Mouse (Mus musculus) neural tube, embryonic 13.5 days (tissue): ENCODE measurements around the gene Fcrl6. TPM values are rescaled to one million over a fixed set of nuclear protein-coding genes. Genes with fewer than 3 reads are reported as not detected.

Source experiments
- ATAC-seq: fragments of 200-750 bp; cut with Nextera tagmentation; 2 replicates; pipeline ENCODE4 v1.8.0; 2017; ENCODE audit warnings: low read depth, mild to moderate bottlenecking, moderate TSS enrichment, moderate library complexity
- H3K27ac ChIP-seq: fragments of 300-500 bp; sonication (generic); replicated peaks from 2 replicates; pipeline ENCODE4 v1.5.1; 2015; ENCODE audit warnings: moderate library complexity, mild to moderate bottlenecking, inconsistent platforms
- H3K27me3 ChIP-seq: fragments of 300-500 bp; sonication (generic); 2 replicates; pipeline ENCODE4 v1.6.1; 2015; ENCODE audit warnings: mild to moderate bottlenecking, inconsistent platforms
- H3K36me3 ChIP-seq: fragments of 300-500 bp; sonication (generic); 2 replicates; pipeline ENCODE4 v1.6.1; 2015; ENCODE audit warnings: mild to moderate bottlenecking, inconsistent platforms
- H3K4me1 ChIP-seq: fragments of 300-500 bp; sonication (generic); replicated peaks from 2 replicates; pipeline ENCODE4 v1.6.1; 2015; ENCODE audit warnings: inconsistent platforms
- H3K4me2 ChIP-seq: fragments of 300-500 bp; sonication (generic); 2 replicates; pipeline ENCODE4 v1.6.1; 2015; ENCODE audit warnings: inconsistent platforms, mild to moderate bottlenecking, moderate library complexity
- H3K4me3 ChIP-seq: fragments of 300-500 bp; sonication (generic); 2 replicates; pipeline ENCODE4 v1.5.1; 2015; ENCODE audit warnings: mild to moderate bottlenecking, inconsistent platforms
- H3K9ac ChIP-seq: fragments of 300-500 bp; sonication (generic); 2 replicates; pipeline ENCODE4 v1.6.1; 2015; ENCODE audit warnings: moderate library complexity, mild to moderate bottlenecking, inconsistent platforms
- H3K9me3 ChIP-seq: fragments of 300-500 bp; sonication (generic); 2 replicates; pipeline ENCODE4 v1.6.1; 2016; ENCODE audit warnings: inconsistent platforms
- WGBS: fragments of 180-500 bp; shearing (Covaris S2); methylation state at CpG from one replicate; pipeline ENCODE4 v1.1.7; 2015; 5-methylcytosine and 5-hydroxymethylcytosine counted together
- polyA plus RNA-seq: library from polyadenylated mRNA; unstranded; fragments of >200 nt; fragmentation: Nextera tagmentation; extraction: Ambion mirVana; gene quantifications from 2 replicates; pipeline ENCODE4 v1.2.1, GENCODE M21; 2015

The Fcrl6 gene
- polyA plus RNA-seq, 1 experiment from 2014 or later, result 0.52 TPM

- 84% methylated on average over 5 of the region's 5 CpGs for WGBS
- no peaks in the 10 kb centered on the region for H3K27me3 ChIP-seq
- peak overlapping the region; percentile 75 for H3K4me2 ChIP-seq
- peaks cover 19% of the 10 kb centered on the region for H3K4me1 ChIP-seq
- H3K9me3 ChIP-seq, result no peaks in the 10 kb centered on the region
- H3K4me3 ChIP-seq, result peak overlapping the region; percentile 78; the same call in 1 of the 2 replicates
- H3K36me3 ChIP-seq, result no peaks in the 10 kb centered on the region
- H3K27ac ChIP-seq, result no peak overlapping the region
- no peak overlapping the region for H3K9ac ChIP-seq
- no peak for ATAC-seq
Measured at GRCm38 (mm10) chr1:172631721-172632120, 29.4 kb upstream of the Fcrl6 start.

GRCm38 (mm10) chr1:172629831-172630230, 27.5 kb upstream of the Fcrl6 start:
- ATAC-seq, result no peak
- Histone ChIP-seq H3K36me3 (no peaks in the 10 kb centered on the region), H3K4me1 (peaks cover 14% of the 10 kb centered on the region), H3K27ac (no peak overlapping the region), H3K9me3 (no peaks in the 10 kb centered on the region), H3K4me2 (no peak overlapping the region), H3K4me3 (no peak overlapping the region), H3K9ac (no peak overlapping the region), H3K27me3 (no peaks in the 10 kb centered on the region)
- 80% methylated on average over 7 of the region's 7 CpGs for WGBS

- H3K4me2 ChIP-seq, result no peak overlapping the region
- H3K4me3 ChIP-seq, result no peak overlapping the region
- no peak overlapping the region for H3K9ac ChIP-seq
- H3K27ac ChIP-seq, result no peak overlapping the region
- H3K27me3 ChIP-seq, result no peaks in the 10 kb centered on the region
- 93% methylated on average over 3 of the region's 3 CpGs for WGBS
- ATAC-seq, result no peak
- H3K9me3 ChIP-seq, result no peaks in the 10 kb centered on the region
- H3K4me1 ChIP-seq, result 0 out of 2 replicates have a peak, but pooled peaks cover 3% of the 10 kb centered on the region
- H3K36me3 ChIP-seq, result no peaks in the 10 kb centered on the region
Measured at GRCm38 (mm10) chr1:172626306-172626705, 24.0 kb upstream of the Fcrl6 start.

GRCm38 (mm10) chr1:172624081-172624480, 21.7 kb upstream of the Fcrl6 start:
- Histone ChIP-seq H3K27ac (no peak overlapping the region), H3K36me3 (no peaks in the 10 kb centered on the region), H3K4me2 (no peak overlapping the region), H3K4me1 (no peaks in the 10 kb centered on the region), H3K9ac (no peak overlapping the region), H3K27me3 (no peaks in the 10 kb centered on the region), H3K4me3 (no peak overlapping the region), H3K9me3 (no peaks in the 10 kb centered on the region)
- ATAC-seq, result no peak
- WGBS, result 76% methylated on average over 3 of the region's 3 CpGs

GRCm38 (mm10) chr1:172623599-172623998, 21.2 kb upstream of the Fcrl6 start:
- Histone ChIP-seq H3K9ac (no peak overlapping the region), H3K27me3 (no peaks in the 10 kb centered on the region)
- WGBS, result 73% methylated on average over 5 of the region's 5 CpGs

GRCm38 (mm10) chr1:172619235-172619634, 16.9 kb upstream of the Fcrl6 start:
- 18% methylated on average over 7 of the region's 7 CpGs for WGBS
- ATAC-seq, result no peak
- H3K4me3 ChIP-seq, result no peak overlapping the region
- no peak overlapping the region for H3K9ac ChIP-seq
- H3K4me2 ChIP-seq, result no peak overlapping the region
- H3K27ac ChIP-seq, result no peak overlapping the region
- no peaks in the 10 kb centered on the region for H3K27me3 ChIP-seq
- H3K9me3 ChIP-seq, result no peaks in the 10 kb centered on the region
- no peaks in the 10 kb centered on the region for H3K36me3 ChIP-seq
- peaks cover 38% of the 10 kb centered on the region for H3K4me1 ChIP-seq

More at GRCm38 (mm10) chr1:172623599-172623998, 21.2 kb upstream of the Fcrl6 start:
- ATAC-seq, result no peak
- no peaks in the 10 kb centered on the region for H3K36me3 ChIP-seq
- no peaks in the 10 kb centered on the region for H3K4me1 ChIP-seq
- no peak overlapping the region for H3K4me2 ChIP-seq
- no peaks in the 10 kb centered on the region for H3K9me3 ChIP-seq
- H3K27ac ChIP-seq, result no peak overlapping the region
- no peak overlapping the region for H3K4me3 ChIP-seq

GRCm38 (mm10) chr1:172618141-172618540, 15.8 kb upstream of the Fcrl6 start:
- no peaks in the 10 kb centered on the region for H3K36me3 ChIP-seq
- no peaks in the 10 kb centered on the region for H3K27me3 ChIP-seq
- H3K27ac ChIP-seq, result peak overlapping the region; percentile 18; the same call in 1 of the 2 replicates
- no peaks in the 10 kb centered on the region for H3K9me3 ChIP-seq
- no peak overlapping the region for H3K4me2 ChIP-seq
- ATAC-seq, result no peak
- no peak overlapping the region for H3K9ac ChIP-seq
- 18% methylated on average over 4 of the region's 4 CpGs for WGBS
- H3K4me1 ChIP-seq, result peaks cover 38% of the 10 kb centered on the region
- H3K4me3 ChIP-seq, result no peak overlapping the region

GRCm38 (mm10) chr1:172617365-172618076, 15.2 kb upstream of the Fcrl6 start:
- Histone ChIP-seq H3K4me2 (peak overlapping the region; percentile 69), H3K9ac (peak overlapping the region; percentile 71; the same call in 1 of the 2 replicates), H3K4me1 (peaks cover 38% of the 10 kb centered on the region), H3K27me3 (no peaks in the 10 kb centered on the region), H3K27ac (peak overlapping the region; percentile 81; the same call in 1 of the 2 replicates), H3K9me3 (no peaks in the 10 kb centered on the region), H3K36me3 (no peaks in the 10 kb centered on the region), H3K4me3 (peak overlapping the region; percentile 42)
- WGBS, result 3% methylated on average over 14 of the region's 14 CpGs
- peak; percentile 76 for ATAC-seq

- Histone ChIP-seq H3K27ac (peak overlapping the region; percentile 81), H3K4me3 (peak overlapping the region; percentile 42), H3K36me3 (no peaks in the 10 kb centered on the region), H3K9me3 (no peaks in the 10 kb centered on the region), H3K4me1 (peaks cover 38% of the 10 kb centered on the region), H3K27me3 (no peaks in the 10 kb centered on the region), H3K4me2 (peak overlapping the region; percentile 69), H3K9ac (peak overlapping the region; percentile 71)
- WGBS, result 2% methylated on average over 22 of the region's 22 CpGs
- peak; percentile 95 for ATAC-seq
Measured at GRCm38 (mm10) chr1:172616537-172617300, 14.4 kb upstream of the Fcrl6 start.

GRCm38 (mm10) chr1:172615412-172615811, 13.1 kb upstream of the Fcrl6 start:
- no peak overlapping the region for H3K9ac ChIP-seq
- no peaks in the 10 kb centered on the region for H3K27me3 ChIP-seq
- no peak overlapping the region for H3K4me2 ChIP-seq
- H3K4me1 ChIP-seq, result peaks cover 38% of the 10 kb centered on the region
- no peak for ATAC-seq
- H3K27ac ChIP-seq, result peak overlapping the region; percentile 81; the same call in 1 of the 2 replicates
- H3K9me3 ChIP-seq, result no peaks in the 10 kb centered on the region
- 68% methylated on average over 4 of the region's 4 CpGs for WGBS
- H3K4me3 ChIP-seq, result no peak overlapping the region
- H3K36me3 ChIP-seq, result no peaks in the 10 kb centered on the region

GRCm38 (mm10) chr1:172614654-172615053, 12.3 kb upstream of the Fcrl6 start:
- H3K27me3 ChIP-seq, result no peaks in the 10 kb centered on the region
- H3K4me3 ChIP-seq, result no peak overlapping the region
- H3K9ac ChIP-seq, result no peak overlapping the region
- H3K36me3 ChIP-seq, result no peaks in the 10 kb centered on the region
- H3K4me2 ChIP-seq, result no peak overlapping the region
- no peaks in the 10 kb centered on the region for H3K9me3 ChIP-seq
- peaks cover 38% of the 10 kb centered on the region for H3K4me1 ChIP-seq
- no peak overlapping the region for H3K27ac ChIP-seq
- no peak for ATAC-seq
- WGBS, result 81% methylated on average over 10 of the region's 10 CpGs

GRCm38 (mm10) chr1:172612745-172613144, 10.4 kb upstream of the Fcrl6 start:
- ATAC-seq, result no peak
- no peak overlapping the region for H3K4me2 ChIP-seq
- H3K4me3 ChIP-seq, result no peak overlapping the region
- no peaks in the 10 kb centered on the region for H3K9me3 ChIP-seq
- H3K27ac ChIP-seq, result no peak overlapping the region
- peaks cover 31% of the 10 kb centered on the region for H3K4me1 ChIP-seq
- no peaks in the 10 kb centered on the region for H3K27me3 ChIP-seq
- 70% methylated on average over 1 of the region's 1 CpGs for WGBS
- H3K9ac ChIP-seq, result no peak overlapping the region
- H3K36me3 ChIP-seq, result no peaks in the 10 kb centered on the region
